Mouse (Mus musculus) liver, embryonic 15.5 days (tissue): ENCODE measurements around the gene Ugt2b5. TPM values are rescaled to one million over a fixed set of nuclear protein-coding genes. Genes with fewer than 3 reads are reported as not detected.
A peak's percentile ranks its signal among the peaks of the same experiment; 100 is the strongest.
"Not testable (repeated sequence)": the region's sequence is repeated elsewhere in the genome, so short reads cannot be mapped to it uniquely, and the experiment has no call there.

Experiments
- ATAC-seq: fragments of 200-750 bp; cut with Nextera tagmentation; 2 replicates; pipeline ENCODE4 v1.8.0; 2017; ENCODE audit warnings: moderate number of reproducible peaks, mild to moderate bottlenecking, moderate library complexity; ENCODE audit not compliant: insufficient read depth
- H3K27ac ChIP-seq: fragments of 300-500 bp; sonication (generic); replicated peaks from 2 replicates; pipeline ENCODE4 v1.5.1; 2015; ENCODE audit warnings: mild to moderate bottlenecking, inconsistent platforms
- H3K27me3 ChIP-seq: fragments of 300-500 bp; sonication (generic); 2 replicates; pipeline ENCODE4 v1.6.1; 2015; ENCODE audit warnings: mild to moderate bottlenecking, inconsistent platforms
- H3K36me3 ChIP-seq: fragments of 300-500 bp; sonication (generic); replicated peaks from 2 replicates; pipeline ENCODE4 v1.6.1; 2015; ENCODE audit warnings: moderate library complexity, mild to moderate bottlenecking, inconsistent platforms
- H3K4me1 ChIP-seq: fragments of 300-500 bp; sonication (generic); replicated peaks from 2 replicates; pipeline ENCODE4 v1.6.1; 2015; ENCODE audit warnings: inconsistent platforms
- H3K4me2 ChIP-seq: fragments of 300-500 bp; sonication (generic); 2 replicates; pipeline ENCODE4 v1.6.1; 2015; ENCODE audit warnings: moderate library complexity, mild to moderate bottlenecking, inconsistent platforms
- H3K4me3 ChIP-seq: fragments of 300-500 bp; sonication (generic); replicated peaks from 2 replicates; pipeline ENCODE4 v1.5.1; 2015; ENCODE audit warnings: mild to moderate bottlenecking, inconsistent platforms
- H3K9ac ChIP-seq: fragments of 300-500 bp; sonication (generic); 2 replicates; pipeline ENCODE4 v1.6.1; 2015; ENCODE audit warnings: moderate library complexity, mild to moderate bottlenecking, inconsistent platforms
- H3K9me3 ChIP-seq: fragments of 300-500 bp; sonication (generic); replicated peaks from 2 replicates; pipeline ENCODE4 v1.6.1; 2016; ENCODE audit warnings: inconsistent platforms
- WGBS: fragments of 180-500 bp; shearing (Covaris S2); methylation state at CpG from one replicate; pipeline ENCODE4 v1.1.7; 2015; ENCODE audit warnings: mixed read lengths; ENCODE audit not compliant: insufficient replicate concordance; 5-methylcytosine and 5-hydroxymethylcytosine counted together
- polyA plus RNA-seq: library from polyadenylated mRNA; unstranded; fragments of >200 nt; fragmentation: Nextera tagmentation; extraction: Ambion mirVana; gene quantifications from 2 replicates; pipeline ENCODE4 v1.2.1, GENCODE M21; 2015

The Ugt2b5 gene
- polyA plus RNA-seq: 26.0 and 33.0 TPM in 2 replicates

GRCm38 (mm10) chr5:87140196-87140595, at the start of gene Ugt2b5:
Gene Ugt2b5 (minus strand): TSS chr5:87140318.
- not testable (repeated sequence) for H3K9me3 ChIP-seq, H3K27me3 ChIP-seq, ATAC-seq, H3K27ac ChIP-seq, H3K4me3 ChIP-seq, H3K36me3 ChIP-seq, H3K9ac ChIP-seq, H3K4me1 ChIP-seq, H3K4me2 ChIP-seq
- 48% methylated on average over 2 of the region's 2 CpGs for WGBS

DNA sequence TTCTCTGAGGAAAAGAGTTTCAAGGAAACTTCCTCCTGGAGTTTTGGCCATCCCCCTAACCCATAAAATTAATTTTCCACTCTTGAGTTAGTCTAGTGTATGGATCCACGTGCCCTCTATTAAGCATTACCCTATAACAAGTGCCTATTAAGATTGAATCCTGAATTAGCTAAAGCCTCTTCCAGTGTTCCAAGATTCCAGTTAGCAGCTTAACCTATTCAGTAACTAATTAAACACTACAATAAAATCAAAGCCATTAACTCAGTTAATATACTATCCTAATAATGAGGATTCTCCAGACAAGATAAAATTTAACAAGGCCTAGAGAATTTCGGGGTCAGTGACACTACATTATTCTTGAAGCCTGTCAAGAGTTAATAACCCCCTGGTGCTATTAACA, 35.7 kb upstream of the Ugt2b5 start:
- H3K27ac ChIP-seq, H3K4me1 ChIP-seq, H3K36me3 ChIP-seq, H3K4me3 ChIP-seq, H3K9me3 ChIP-seq, H3K4me2 ChIP-seq, H3K27me3 ChIP-seq, H3K9ac ChIP-seq, ATAC-seq: not testable (repeated sequence)
- WGBS: 31% methylated on average over 2 of the region's 2 CpGs

DNA sequence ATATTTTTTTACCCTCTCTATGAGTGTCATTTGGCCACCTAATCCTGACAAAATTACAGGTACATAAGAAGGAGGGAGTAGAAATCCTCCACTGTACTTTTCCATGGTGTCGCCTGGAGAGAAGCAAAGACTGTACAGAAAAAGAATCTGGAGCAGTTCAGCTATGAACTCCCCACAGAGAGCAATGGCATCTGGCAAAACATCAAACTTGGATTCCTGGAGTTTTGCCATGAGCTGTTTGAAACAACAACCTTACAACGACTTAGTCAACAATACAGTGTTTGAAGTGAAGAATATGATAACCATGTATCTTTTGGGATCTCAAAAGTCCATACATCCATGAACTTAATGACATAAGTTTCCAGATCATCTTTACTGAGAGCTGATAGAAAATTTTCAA, 34.6 kb upstream of the Ugt2b5 start:
- 44% methylated on average over 2 of the region's 2 CpGs for WGBS
- no peaks in the 10 kb centered on the region for H3K4me1 ChIP-seq
- no peak for ATAC-seq
- no peak overlapping the region for H3K9ac ChIP-seq
- H3K36me3 ChIP-seq: no peaks in the 10 kb centered on the region
- no peak overlapping the region for H3K4me3 ChIP-seq
- no peaks in the 10 kb centered on the region for H3K27me3 ChIP-seq
- no peak overlapping the region for H3K4me2 ChIP-seq
- H3K27ac ChIP-seq: no peak overlapping the region
- H3K9me3 ChIP-seq: no peaks in the 10 kb centered on the region

DNA sequence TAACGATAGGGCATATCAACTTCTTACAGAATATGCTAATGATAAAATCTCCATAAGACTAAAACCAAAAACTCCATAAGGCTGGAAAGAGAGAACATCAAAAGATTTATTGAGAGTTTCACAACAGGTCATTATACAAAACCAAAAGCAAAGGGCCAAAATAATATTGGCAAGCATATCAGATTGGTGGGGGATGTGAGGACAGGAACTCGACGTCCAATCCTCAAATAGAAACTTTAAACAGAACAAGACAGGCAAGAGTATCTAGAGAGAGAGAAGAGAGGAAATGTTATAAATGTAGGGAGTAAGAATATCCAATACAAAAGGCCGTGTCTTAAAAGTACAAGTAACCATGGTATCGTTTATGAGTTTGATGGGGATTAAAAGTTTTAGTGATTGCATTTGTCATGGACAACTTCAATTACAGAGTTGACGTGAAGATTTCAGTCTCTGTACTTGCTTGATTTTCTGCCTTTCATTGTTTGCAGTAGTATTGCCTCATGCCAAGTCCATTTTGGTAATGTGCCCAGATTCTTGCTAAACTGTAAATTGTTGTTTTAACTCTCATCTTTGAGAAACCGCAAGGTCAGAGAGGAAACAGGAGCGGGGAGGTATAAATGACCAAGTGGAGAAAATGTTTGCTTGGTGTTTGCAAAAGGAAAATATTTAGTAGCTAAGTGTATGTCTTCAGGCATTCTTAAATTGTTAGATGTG, 7.8 kb upstream of the Ugt2b5 start:
- Histone ChIP-seq H3K4me3 (no peak overlapping the region), H3K9ac (no peak overlapping the region), H3K4me1 (no peaks in the 10 kb centered on the region), H3K27me3 (no peaks in the 10 kb centered on the region), H3K9me3 (no peaks in the 10 kb centered on the region), H3K4me2 (no peak overlapping the region), H3K27ac (no peak overlapping the region), H3K36me3 (no peaks in the 10 kb centered on the region)
- ATAC-seq: peak; percentile 40; the same call in 1 of the 2 replicates
- WGBS: 60% methylated on average over 8 of the region's 8 CpGs

DNA sequence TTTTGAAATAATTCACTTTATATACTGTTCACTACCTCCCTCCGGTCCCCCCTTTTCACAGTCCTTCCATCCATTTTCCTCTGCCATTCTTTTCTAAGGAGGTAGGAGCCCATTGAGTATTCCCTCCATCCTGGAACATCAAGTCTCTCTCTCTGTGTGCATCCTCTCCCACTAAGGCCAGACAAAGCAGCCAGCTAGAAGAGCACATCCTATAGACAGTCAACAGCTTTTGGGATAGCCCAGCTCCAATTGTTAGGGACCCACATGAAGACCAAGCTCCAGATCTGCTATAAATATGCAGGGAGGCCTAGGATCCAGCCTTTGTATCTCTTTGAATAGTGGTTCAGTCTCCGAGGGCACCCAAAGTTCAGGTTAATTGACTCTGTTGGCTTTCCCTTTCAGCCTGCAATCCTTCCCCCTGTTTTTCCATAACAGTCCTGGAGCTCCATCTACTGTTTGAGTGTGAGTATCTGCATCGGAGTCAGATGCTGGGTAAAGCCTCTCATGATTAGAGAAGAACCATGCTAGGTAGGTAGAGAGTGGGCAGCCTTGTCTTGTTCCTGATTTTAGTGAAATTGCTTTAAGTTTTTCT, 2.8 kb upstream of the Ugt2b5 start:
- Histone ChIP-seq H3K9me3 (no peaks in the 10 kb centered on the region), H3K36me3 (no peaks in the 10 kb centered on the region), H3K9ac (no peak overlapping the region), H3K27ac (no peak overlapping the region), H3K4me3 (no peak overlapping the region), H3K4me1 (no peaks in the 10 kb centered on the region), H3K4me2 (no peak overlapping the region), H3K27me3 (no peaks in the 10 kb centered on the region)
- ATAC-seq: no peak; the same call in 1 of the 2 replicates
- 29% methylated on average over 3 of the region's 3 CpGs for WGBS

DNA sequence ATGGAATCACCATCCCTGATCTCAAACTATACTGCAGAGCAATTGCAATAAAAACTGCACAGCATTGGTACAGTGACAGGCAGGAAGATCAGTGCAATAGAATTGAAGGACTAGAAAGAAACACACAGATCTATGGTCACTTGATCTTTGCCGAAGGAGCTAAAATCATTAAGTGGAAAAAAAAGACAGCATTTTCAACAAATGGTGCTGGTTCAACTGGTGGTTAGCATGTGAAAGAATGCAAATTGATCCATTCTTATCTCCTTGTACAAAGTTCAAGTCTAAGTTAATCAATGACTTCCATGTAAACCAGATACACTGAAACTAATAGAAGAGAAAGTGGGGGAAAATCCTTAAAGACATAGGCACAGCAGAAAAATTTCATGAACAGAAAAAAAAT, 36.4 kb downstream of the Ugt2b5 start:
- ATAC-seq, H3K4me3 ChIP-seq, H3K27me3 ChIP-seq, H3K4me2 ChIP-seq, H3K9ac ChIP-seq, H3K9me3 ChIP-seq, H3K27ac ChIP-seq, H3K36me3 ChIP-seq, H3K4me1 ChIP-seq: not testable (repeated sequence)
- WGBS: 63% methylated on average over 1 of the region's 1 CpGs

DNA sequence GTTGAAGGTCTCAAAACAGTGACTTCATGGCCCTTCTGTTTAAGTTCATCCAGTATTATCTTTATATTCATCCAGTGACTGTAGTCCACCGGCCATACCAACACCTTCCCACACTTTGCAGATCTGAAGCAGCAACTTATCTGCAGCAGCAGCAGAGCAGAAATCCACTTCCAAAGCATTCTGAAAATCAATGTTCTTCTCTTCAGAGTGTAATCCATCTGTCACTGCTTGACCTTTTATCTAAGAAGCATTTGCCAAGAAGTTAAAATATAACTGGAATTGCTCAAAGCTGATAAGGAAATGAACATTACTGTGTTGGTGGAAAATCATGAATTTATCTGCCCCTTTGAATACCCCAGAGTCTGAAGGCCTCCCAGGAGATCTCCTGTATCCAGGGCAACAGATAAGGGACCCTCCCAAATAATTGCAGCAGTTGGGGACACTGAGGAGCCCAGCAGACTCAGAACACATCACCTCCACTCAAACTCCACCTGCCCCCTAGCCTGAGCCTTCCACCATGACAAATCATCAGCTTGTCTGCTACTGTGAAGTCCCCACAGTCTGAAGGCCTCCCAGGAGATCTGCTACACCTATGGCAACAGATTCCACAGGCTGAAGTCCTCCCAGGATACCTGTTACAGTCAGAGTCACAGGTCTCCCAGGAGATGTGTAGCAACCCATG, 47.6 kb downstream of the Ugt2b5 start, which contains the start of gene Ugt2b36:
TSS of gene Ugt2b36 (minus strand) at position 210 of the 682 bp plus-strand sequence.
- ATAC-seq: peak; percentile 34; the same call in 1 of the 2 replicates
- WGBS: 50% methylated on average over 1 of the region's 1 CpGs
- H3K36me3 ChIP-seq: no peaks in the 10 kb centered on the region
- no peaks in the 10 kb centered on the region for H3K27me3 ChIP-seq
- H3K9ac ChIP-seq: no peak within 1 kb of the TSS
- H3K4me1 ChIP-seq: no peaks in the 10 kb centered on the region
- H3K9me3 ChIP-seq: no peaks in the 10 kb centered on the region
- H3K27ac ChIP-seq: 0 out of 2 replicates have a peak within 1 kb of the TSS, but pooled peaks have one; percentile 45
- H3K4me3 ChIP-seq: no peak within 1 kb of the TSS
- H3K4me2 ChIP-seq: no peak within 1 kb of the TSS

DNA sequence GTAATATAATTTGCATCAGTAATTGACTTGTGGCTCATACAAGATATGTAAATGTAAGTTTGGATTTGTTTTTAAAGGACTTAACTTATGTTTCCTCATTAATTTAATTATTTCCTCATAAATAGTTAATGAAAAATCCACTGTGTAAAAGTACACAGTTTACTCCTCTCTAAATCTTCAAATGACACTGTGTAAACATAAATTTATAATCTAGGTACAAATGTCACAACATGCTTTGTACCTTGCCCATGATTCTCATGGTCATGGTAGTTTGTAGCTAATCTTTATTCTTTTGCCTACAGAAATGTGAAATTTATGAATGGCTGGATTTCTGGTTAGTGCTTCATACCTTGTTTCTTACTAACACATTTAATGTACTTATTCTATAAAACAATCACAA, 49.0 kb downstream of the Ugt2b5 start:
- Histone ChIP-seq H3K4me3 (no peak overlapping the region), H3K9ac (no peak overlapping the region), H3K27ac (no peak overlapping the region), H3K36me3 (no peaks in the 10 kb centered on the region), H3K4me1 (no peaks in the 10 kb centered on the region), H3K27me3 (no peaks in the 10 kb centered on the region), H3K9me3 (no peaks in the 10 kb centered on the region), H3K4me2 (no peak overlapping the region)
- no peak for ATAC-seq

DNA sequence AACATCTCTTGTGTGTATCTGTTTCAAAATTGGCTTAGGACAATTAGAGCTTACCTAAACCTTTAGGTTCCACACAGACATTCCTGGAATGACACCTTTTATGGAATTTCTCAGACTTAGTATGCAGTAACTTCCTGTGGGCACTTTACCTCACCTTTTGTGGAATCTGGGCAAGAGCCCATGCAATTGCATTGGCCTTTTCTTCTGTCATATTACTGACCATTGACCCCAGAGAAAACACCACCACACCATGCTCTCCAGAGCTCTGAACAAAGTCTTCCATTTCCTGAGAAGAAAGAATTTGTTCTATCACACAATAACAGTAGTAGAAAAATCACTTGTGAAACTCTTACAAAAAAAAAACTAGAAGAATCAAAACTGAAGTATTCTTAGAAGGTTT, 50.9 kb downstream of the Ugt2b5 start:
- Histone ChIP-seq H3K27ac (no peak overlapping the region), H3K4me2 (no peak overlapping the region), H3K4me1 (no peaks in the 10 kb centered on the region), H3K9ac (no peak overlapping the region), H3K36me3 (no peaks in the 10 kb centered on the region), H3K9me3 (no peaks in the 10 kb centered on the region), H3K27me3 (no peaks in the 10 kb centered on the region), H3K4me3 (no peak overlapping the region)
- ATAC-seq: no peak

DNA sequence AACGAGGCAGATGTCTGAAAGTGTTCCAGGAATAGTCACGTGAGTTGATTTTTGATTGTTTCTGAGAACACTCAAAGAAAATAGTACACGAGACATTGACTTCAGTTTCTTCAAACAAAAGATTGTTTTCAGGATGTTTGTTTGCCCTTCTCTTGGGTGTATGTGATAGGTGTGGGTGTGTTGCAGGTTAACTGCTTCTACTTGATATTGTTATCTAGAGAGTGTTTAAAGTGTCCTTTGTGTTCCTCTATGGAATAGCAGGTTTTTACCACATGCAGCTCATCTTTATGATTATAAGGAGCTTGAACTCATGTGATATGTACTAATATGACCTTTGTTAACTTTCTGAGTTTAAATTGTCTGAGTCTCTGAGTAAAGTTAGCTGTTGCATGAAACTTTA, 53.8 kb downstream of the Ugt2b5 start:
- H3K4me3 ChIP-seq: no peak overlapping the region
- H3K9me3 ChIP-seq: no peaks in the 10 kb centered on the region
- no peak overlapping the region for H3K4me2 ChIP-seq
- 49% methylated on average over 3 of the region's 3 CpGs for WGBS
- H3K27ac ChIP-seq: no peak overlapping the region
- H3K36me3 ChIP-seq: no peaks in the 10 kb centered on the region
- H3K4me1 ChIP-seq: no peaks in the 10 kb centered on the region
- no peak for ATAC-seq
- H3K9ac ChIP-seq: no peak overlapping the region
- no peaks in the 10 kb centered on the region for H3K27me3 ChIP-seq
